Mouse (Mus musculus): Measurements from ENCODE around the gene Arhgef11.
"Not testable (repeated sequence)": the region's sequence is repeated elsewhere in the genome, so short reads cannot be mapped to it uniquely, and the experiment has no call there.

Gene Arhgef11

GRCm38 (mm10) chr3:87616957-87617810 lies at the start of gene Arhgef11:
Gene Arhgef11 (plus strand): TSS chr3:87617559.
- DNase-seq: peak; percentile 79

GRCm38 (mm10) chr3:87568681-87569080 lies 48.7 kb upstream of the Arhgef11 start:
- DNase-seq: no peak

DNA sequence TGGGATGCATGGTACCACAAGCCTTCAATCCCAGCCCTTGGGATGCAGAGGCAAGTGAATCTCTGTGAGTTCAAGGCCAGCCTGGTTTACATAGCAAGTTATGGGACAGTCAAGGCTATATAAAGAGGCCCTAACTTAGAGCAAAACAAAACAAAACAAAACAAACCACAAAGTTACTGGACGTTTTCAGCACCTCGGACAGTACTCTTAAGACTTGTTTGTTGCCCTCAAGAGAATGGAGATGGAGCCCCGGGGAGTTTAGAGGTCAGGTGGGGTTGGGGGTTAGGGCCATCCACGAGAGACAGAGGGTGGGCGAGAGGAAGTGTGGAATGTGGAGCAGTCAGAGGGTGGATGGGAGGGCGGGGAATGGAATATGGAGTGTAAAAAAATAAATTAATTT lies 41.6 kb upstream of the Arhgef11 start:
- DNase-seq: no peak

- DNase-seq: no peak
These were observed 35.1 kb upstream of the Arhgef11 start for GRCm38 (mm10) chr3:87582259-87582658.

GRCm38 (mm10) chr3:87593793-87594192 lies 23.6 kb upstream of the Arhgef11 start:
- no peak for DNase-seq

- DNase-seq: not testable (repeated sequence)
These were observed 22.0 kb upstream of the Arhgef11 start for GRCm38 (mm10) chr3:87595328-87595727.

- not testable (repeated sequence) for DNase-seq
These were observed 16.3 kb upstream of the Arhgef11 start for GRCm38 (mm10) chr3:87601077-87601476.

DNA sequence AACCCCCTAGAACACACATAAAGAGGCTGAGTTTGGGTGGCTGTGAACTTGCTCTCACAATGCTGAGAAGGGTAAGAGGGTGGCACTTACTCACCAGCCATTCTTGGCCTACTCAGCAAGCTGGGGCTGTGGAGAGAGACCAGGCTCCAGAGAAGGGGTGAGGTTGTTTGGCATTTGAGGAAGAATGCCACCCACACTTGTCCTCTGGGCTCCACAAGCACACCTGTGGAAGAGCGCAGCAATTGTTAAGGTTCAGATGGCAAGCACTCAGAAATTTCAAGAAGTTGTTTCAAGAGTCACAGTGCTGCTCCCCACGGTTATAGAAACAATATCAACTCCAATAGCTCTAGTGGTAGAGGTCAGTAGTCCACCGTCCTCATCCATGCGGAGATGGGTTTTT lies 1.0 kb upstream of the Arhgef11 start:
- no peak for DNase-seq

- no peak for DNase-seq
These were observed 412 bp downstream of the Arhgef11 start for GRCm38 (mm10) chr3:87617811-87618130.

- no peak for DNase-seq
These were observed 881 bp downstream of the Arhgef11 start for GRCm38 (mm10) chr3:87618240-87618639.

- no peak for DNase-seq
These were observed 1.8 kb downstream of the Arhgef11 start for GRCm38 (mm10) chr3:87618981-87619710.

GRCm38 (mm10) chr3:87620218-87620891 lies 3.0 kb downstream of the Arhgef11 start:
- DNase-seq: no peak

GRCm38 (mm10) chr3:87624899-87625298 lies 7.5 kb downstream of the Arhgef11 start:
- DNase-seq: no peak

- no peak for DNase-seq
These were observed 13.5 kb downstream of the Arhgef11 start for GRCm38 (mm10) chr3:87630899-87631298.

GRCm38 (mm10) chr3:87631408-87631807 lies 14.0 kb downstream of the Arhgef11 start:
- DNase-seq: no peak

GRCm38 (mm10) chr3:87635514-87635913 lies 18.2 kb downstream of the Arhgef11 start:
- no peak for DNase-seq

GRCm38 (mm10) chr3:87643453-87643852 lies 26.1 kb downstream of the Arhgef11 start:
- DNase-seq: no peak

GRCm38 (mm10) chr3:87646174-87646573 lies 28.8 kb downstream of the Arhgef11 start:
- no peak for DNase-seq

GRCm38 (mm10) chr3:87649063-87649462 lies 31.7 kb downstream of the Arhgef11 start:
- DNase-seq: no peak

GRCm38 (mm10) chr3:87658348-87658747 lies 41.0 kb downstream of the Arhgef11 start:
- DNase-seq: no peak

- DNase-seq: no peak
These were observed 42.5 kb downstream of the Arhgef11 start for GRCm38 (mm10) chr3:87659692-87660429.

DNA sequence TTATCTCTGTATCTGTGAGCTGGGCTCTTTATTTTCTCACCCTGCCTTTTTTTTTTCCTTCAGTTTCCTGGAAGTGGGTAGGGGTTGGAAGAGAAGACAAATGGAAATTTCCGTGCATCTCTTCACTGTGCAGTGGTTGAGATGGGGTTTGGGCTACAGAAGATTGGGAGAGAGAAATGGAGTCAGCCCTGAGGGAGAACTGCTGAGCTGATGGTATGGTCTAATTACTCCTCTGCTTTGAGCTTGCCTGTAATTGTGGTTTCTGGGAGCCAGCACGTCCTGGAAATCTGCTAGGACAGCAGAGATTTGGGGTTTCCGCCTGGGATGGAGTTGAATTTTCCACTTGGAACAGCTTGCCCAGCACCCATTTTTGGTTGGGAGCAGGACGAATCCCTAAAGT lies 43.1 kb downstream of the Arhgef11 start:
- DNase-seq: no peak

- DNase-seq: no peak
These were observed 43.9 kb downstream of the Arhgef11 start for GRCm38 (mm10) chr3:87661291-87661690.

All from thymus, postnatal 14 days (tissue).